Mouse (Mus musculus) C2C12 (cell line): Measurements from ENCODE around the gene Pin1rt1.

Experiments
- CEBPB ChIP-seq: IDR thresholded peaks from one replicate; pipeline ENCODE4 v1.6.1; 2011; ENCODE audit warnings: low read depth, mild to moderate bottlenecking, control low read depth, moderate library complexity
- CTCF ChIP-seq: IDR thresholded peaks from one replicate; pipeline ENCODE4 v1.5.1; 2011; ENCODE audit not compliant: control insufficient read depth, insufficient read depth, insufficient read length
- MAX ChIP-seq: IDR thresholded peaks from one replicate; pipeline ENCODE4 v1.6.1; 2011; ENCODE audit warnings: mild to moderate bottlenecking, control low read depth
- MYOD1 ChIP-seq: IDR thresholded peaks from one replicate; pipeline ENCODE4 v1.6.1; 2011; ENCODE audit warnings: low read depth; ENCODE audit not compliant: control insufficient read depth, insufficient read length
- USF1 ChIP-seq: IDR thresholded peaks from one replicate; pipeline ENCODE4 v1.6.1; 2011; ENCODE audit warnings: low read depth, mild to moderate bottlenecking, control low read depth, moderate library complexity

GRCm38 (mm10) chr2:104736241-104736640 lies 20.1 kb upstream of the Pin1rt1 start:
- TF ChIP-seq USF1 = no peak
- TF ChIP-seq CEBPB = no peak
- no peak for TF ChIP-seq CTCF
- no peak for TF ChIP-seq MAX
- TF ChIP-seq MYOD1 = no peak
